Mouse (Mus musculus) cortical plate, adult 2 months (tissue): ENCODE measurements at regions not wholly inside any gene's neighbourhood (a gene's known extent, or its start where the extent isn't known, plus 50 kb on each side); places are given as distances from the start of the nearest gene placed in this dataset.

Experiments
- H3K27ac ChIP-seq: fragments of 200-500 bp; 2 replicates; pipeline ENCODE4 v1.5.1; 2012; ENCODE audit warnings: low read length, control low read depth, inconsistent platforms; ENCODE audit not compliant: insufficient read depth
- H3K4me1 ChIP-seq: fragments of 200-500 bp; 2 replicates; pipeline ENCODE4 v1.6.1; 2011; ENCODE audit warnings: low read length; ENCODE audit not compliant: control insufficient read depth, insufficient read depth
- H3K4me3 ChIP-seq: fragments of 200-500 bp; 2 replicates; pipeline ENCODE4 v1.5.1; 2011; ENCODE audit warnings: mild to moderate bottlenecking, low read length, control low read depth; ENCODE audit not compliant: insufficient read depth
- CTCF ChIP-seq: fragments of 200-500 bp; IDR thresholded peaks from 2 replicates; pipeline ENCODE4 v1.5.1; 2011; ENCODE audit warnings: mild to moderate bottlenecking, control low read depth, low read length; ENCODE audit not compliant: insufficient read depth; ENCODE audit errors: extremely low read depth
- POLR2A ChIP-seq: fragments of 200-500 bp; IDR thresholded peaks from 2 replicates; pipeline ENCODE4 v1.6.1; 2011; ENCODE audit warnings: mild to moderate bottlenecking, low read length, control low read depth; ENCODE audit not compliant: insufficient read depth; ENCODE audit errors: extremely low read depth

GRCm38 (mm10) chr19:55985518-55985917 is 243.9 kb downstream of the Tcf7l2 start:
- H3K4me1 ChIP-seq, result no peaks in the 10 kb centered on the region
- H3K4me3 ChIP-seq, result no peak overlapping the region
- no peak for TF ChIP-seq CTCF
- no peak for TF ChIP-seq POLR2A
- no peak overlapping the region for H3K27ac ChIP-seq

GRCm38 (mm10) chr19:55991791-55992726 is 250.4 kb downstream of the Tcf7l2 start:
- H3K27ac ChIP-seq, result no peak overlapping the region; the same call in 1 of the 2 replicates
- no peak overlapping the region for H3K4me3 ChIP-seq
- no peak for TF ChIP-seq CTCF
- no peaks in the 10 kb centered on the region for H3K4me1 ChIP-seq

GRCm38 (mm10) chr19:55992727-55993066 is 251.1 kb downstream of the Tcf7l2 start:
- no peak overlapping the region for H3K4me3 ChIP-seq
- H3K27ac ChIP-seq, result 0 out of 2 replicates have a peak overlapping the region, but pooled peaks have one; percentile 2
- TF ChIP-seq POLR2A (no peak), CTCF (no peak)

GRCm38 (mm10) chr19:55995721-55996120 is 254.1 kb downstream of the Tcf7l2 start:
- Histone ChIP-seq H3K27ac (no peak overlapping the region), H3K4me1 (no peaks in the 10 kb centered on the region), H3K4me3 (no peak overlapping the region)
- no peak for TF ChIP-seq CTCF
- TF ChIP-seq POLR2A, result no peak

More at GRCm38 (mm10) chr19:55992727-55993066, 251.1 kb downstream of the Tcf7l2 start:
- H3K4me1 ChIP-seq, result no peaks in the 10 kb centered on the region

GRCm38 (mm10) chr19:55998454-55999180 is 257.0 kb downstream of the Tcf7l2 start:
- TF ChIP-seq CTCF (peak; percentile 8; the same call in 1 of the 2 replicates), POLR2A (no peak)
- Histone ChIP-seq H3K27ac (no peak overlapping the region), H3K4me1 (no peaks in the 10 kb centered on the region), H3K4me3 (no peak overlapping the region)

GRCm38 (mm10) chr19:55999409-55999808 is 257.8 kb downstream of the Tcf7l2 start:
- TF ChIP-seq POLR2A (no peak), CTCF (no peak)
- Histone ChIP-seq H3K4me3 (no peak overlapping the region), H3K27ac (no peak overlapping the region), H3K4me1 (no peaks in the 10 kb centered on the region)

- Histone ChIP-seq H3K4me1 (no peaks in the 10 kb centered on the region), H3K27ac (no peak overlapping the region), H3K4me3 (no peak overlapping the region)
- TF ChIP-seq POLR2A, result no peak
- no peak for TF ChIP-seq CTCF
Observed at GRCm38 (mm10) chr19:56001428-56001827, 259.8 kb downstream of the Tcf7l2 start.

- no peak for TF ChIP-seq POLR2A
- no peak for TF ChIP-seq CTCF
- Histone ChIP-seq H3K4me3 (no peak overlapping the region), H3K27ac (no peak overlapping the region), H3K4me1 (no peaks in the 10 kb centered on the region)
Observed at GRCm38 (mm10) chr19:56005886-56006285, 264.3 kb downstream of the Tcf7l2 start.

- Histone ChIP-seq H3K4me1 (no peaks in the 10 kb centered on the region), H3K4me3 (no peak overlapping the region), H3K27ac (no peak overlapping the region)
- TF ChIP-seq POLR2A (no peak), CTCF (no peak)
Observed at GRCm38 (mm10) chr19:56007433-56007832, 265.8 kb downstream of the Tcf7l2 start.

GRCm38 (mm10) chr19:56010766-56011165 is 269.1 kb downstream of the Tcf7l2 start:
- TF ChIP-seq CTCF (no peak), POLR2A (no peak)
- no peaks in the 10 kb centered on the region for H3K4me1 ChIP-seq
- no peak overlapping the region for H3K27ac ChIP-seq
- H3K4me3 ChIP-seq, result no peak overlapping the region
